Mouse (Mus musculus) small intestine, adult 2 months (tissue): ENCODE results near the gene Hoxd10.

ENCODE experiments used
- CTCF ChIP-seq: fragments of 200-500 bp; IDR thresholded peaks from 2 replicates; pipeline ENCODE4 v1.5.1; 2012; ENCODE audit warnings: low read depth, mild to moderate bottlenecking, control low read depth, inconsistent platforms, low read length, moderate library complexity, mixed read lengths; ENCODE audit not compliant: insufficient replicate concordance, insufficient read length; ENCODE audit errors: extremely low read depth
- POLR2A ChIP-seq: fragments of 200-500 bp; IDR thresholded peaks from 2 replicates; pipeline ENCODE4 v1.6.1; 2012; ENCODE audit warnings: low read depth, mild to moderate bottlenecking, control low read depth, inconsistent platforms, low read length, moderate library complexity

DNA sequence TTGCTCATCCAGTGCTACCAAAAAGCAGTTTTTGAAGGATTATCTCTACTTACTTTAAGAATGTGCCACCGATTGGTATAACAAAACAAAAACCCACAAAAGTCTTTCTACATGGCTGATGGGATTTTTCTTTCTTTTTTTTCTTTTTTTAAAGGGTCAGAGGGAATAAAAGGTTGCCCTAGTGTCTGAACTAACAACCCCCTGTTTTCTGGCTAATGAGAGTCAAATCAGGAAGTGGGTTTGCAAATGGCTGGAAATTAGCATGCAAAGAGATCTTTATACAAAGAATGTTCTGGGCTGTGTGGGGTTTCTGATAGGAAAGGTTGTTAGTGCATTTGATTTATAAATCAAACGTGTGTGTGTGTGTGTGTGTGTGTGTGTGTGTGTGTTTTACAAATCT, 28.7 kb downstream of the Hoxd10 start:
- TF ChIP-seq POLR2A (no peak), CTCF (no peak)
